Mouse (Mus musculus): ENCODE measurements around the gene 4930556J24Rik.
"Not testable (repeated sequence)": the region's sequence is repeated elsewhere in the genome, so short reads cannot be mapped to it uniquely, and the experiment has no call there.

The 4930556J24Rik gene

DNA sequence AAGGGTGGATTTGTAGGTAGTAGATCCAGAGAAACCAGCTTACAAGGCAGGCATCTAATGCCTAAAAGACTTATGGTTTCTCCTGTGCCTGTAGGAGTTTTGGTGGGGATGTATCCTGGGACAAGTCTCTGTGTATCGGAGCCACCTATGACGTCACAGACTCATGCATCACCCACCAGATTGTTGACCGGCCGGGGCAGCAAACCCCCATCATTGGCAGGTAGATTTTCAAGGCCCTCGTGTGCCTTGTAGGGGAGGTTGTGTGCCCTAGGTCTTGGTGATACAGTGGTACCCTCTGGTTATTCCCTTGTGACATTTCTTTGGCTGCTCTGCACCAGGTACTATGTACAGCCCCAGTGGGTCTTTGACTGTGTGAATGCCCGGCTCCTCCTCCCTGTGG is at the start of gene 4930556J24Rik:
Gene 4930556J24Rik, minus strand, starts transcription at position 101 of the 400 bp plus-strand sequence.
- no peak for DNase-seq (ENCODE audit: low spot score in 2 of 2)

DNA sequence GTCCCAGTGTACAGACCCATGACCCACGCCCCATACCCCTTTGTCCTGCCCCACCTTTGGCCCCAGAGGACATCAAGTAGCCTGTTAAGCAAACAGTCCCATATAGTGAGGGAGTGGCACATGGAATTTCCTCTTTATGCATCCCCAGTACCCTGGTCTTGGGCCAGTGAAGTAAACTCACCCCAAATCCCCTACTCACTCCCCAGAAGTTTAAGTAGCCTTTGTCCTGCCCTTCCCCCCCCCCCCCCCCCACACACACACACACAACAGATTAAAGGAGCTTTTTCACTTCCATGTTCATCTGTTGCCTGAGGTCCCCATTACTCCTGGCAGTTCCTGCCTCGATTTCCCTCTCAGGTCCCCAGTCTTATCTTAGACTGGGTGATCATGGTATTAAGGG is 46.7 kb upstream of the 4930556J24Rik start:
- DNase-seq (ENCODE audit: low spot score in 2 of 2), result no peak

DNA sequence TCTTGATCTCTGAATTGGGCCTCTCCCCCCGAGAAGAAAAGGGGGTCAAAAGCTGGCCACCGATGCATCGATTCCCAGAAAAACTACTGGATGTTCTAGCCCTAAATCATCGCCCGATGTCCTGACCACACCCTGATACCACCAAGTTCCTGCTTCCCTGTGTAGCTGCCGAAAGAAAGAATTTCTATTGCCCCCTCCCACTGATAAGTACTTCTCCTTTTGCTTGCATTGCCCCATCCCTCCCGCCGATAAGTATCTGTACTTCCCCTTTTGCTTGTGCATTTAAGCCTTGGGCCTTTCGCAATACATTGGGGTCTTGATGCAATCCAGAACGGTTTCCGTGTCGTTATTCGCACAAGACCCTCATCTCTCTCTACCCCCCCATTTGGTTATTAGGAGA is 45.5 kb upstream of the 4930556J24Rik start:
- DNase-seq (ENCODE audit: low spot score in 2 of 2), result not testable (repeated sequence)

DNA sequence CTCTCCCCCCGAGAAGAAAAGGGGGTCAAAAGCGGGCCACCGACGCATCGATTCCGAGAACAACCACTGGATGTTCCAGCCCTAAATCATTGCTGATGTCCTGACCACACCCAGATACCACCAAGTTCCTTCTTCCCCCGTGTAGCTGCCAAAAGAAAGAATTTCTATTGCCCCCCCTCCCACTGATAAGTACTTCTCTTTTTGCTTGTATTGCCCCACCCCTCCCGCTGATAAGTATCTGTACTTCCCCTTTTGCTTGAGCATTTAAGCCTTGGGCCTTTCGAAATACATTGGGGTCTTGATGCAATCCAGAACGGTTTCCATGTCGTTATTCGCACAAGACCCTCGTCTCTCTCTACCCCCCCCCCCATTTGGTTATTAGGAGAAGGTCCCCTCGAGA is 39.2 kb upstream of the 4930556J24Rik start:
- DNase-seq (ENCODE audit: low spot score in 2 of 2), result not testable (repeated sequence)

DNA sequence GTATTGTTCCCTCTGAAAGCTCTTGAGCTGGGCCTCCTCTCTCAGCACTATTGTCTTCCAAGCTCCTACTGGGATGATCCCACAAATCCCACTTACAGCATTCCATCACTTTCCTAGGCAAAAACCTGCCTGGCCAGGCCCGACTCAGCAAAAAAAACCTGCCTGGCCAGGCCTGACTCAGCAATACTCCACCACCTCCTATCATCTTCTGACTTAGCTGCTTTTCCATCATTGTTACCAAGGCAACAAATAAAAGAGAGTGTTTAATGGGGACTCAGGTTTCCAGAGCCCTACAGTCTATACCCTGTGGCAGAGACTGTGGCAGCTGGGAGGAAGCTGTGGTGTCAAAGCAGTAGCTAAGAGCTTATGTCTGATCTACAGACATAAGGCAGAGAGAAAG is 36.0 kb upstream of the 4930556J24Rik start:
- DNase-seq (ENCODE audit: low spot score in 2 of 2), result no peak

DNA sequence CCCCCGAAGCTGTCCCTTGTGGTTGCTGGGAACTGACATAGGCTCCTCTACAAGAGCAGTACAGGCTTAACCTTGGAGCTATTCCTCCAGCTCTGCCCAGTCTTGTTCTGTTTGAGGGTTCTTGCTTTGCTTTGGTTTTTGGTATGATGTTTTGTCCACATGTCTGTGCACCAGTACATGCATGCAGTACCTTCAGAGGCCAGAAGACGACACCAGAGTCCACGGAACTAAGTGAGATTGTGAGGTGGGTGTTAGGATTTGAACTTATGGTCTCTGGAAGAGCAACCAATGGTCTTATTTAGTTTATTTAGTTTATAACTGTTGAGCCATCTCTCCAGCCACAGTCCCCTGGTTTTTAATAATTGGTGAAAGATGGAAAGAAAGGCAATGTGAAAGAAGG is 29.9 kb upstream of the 4930556J24Rik start:
- no peak for DNase-seq (ENCODE audit: low spot score in 2 of 2)

DNA sequence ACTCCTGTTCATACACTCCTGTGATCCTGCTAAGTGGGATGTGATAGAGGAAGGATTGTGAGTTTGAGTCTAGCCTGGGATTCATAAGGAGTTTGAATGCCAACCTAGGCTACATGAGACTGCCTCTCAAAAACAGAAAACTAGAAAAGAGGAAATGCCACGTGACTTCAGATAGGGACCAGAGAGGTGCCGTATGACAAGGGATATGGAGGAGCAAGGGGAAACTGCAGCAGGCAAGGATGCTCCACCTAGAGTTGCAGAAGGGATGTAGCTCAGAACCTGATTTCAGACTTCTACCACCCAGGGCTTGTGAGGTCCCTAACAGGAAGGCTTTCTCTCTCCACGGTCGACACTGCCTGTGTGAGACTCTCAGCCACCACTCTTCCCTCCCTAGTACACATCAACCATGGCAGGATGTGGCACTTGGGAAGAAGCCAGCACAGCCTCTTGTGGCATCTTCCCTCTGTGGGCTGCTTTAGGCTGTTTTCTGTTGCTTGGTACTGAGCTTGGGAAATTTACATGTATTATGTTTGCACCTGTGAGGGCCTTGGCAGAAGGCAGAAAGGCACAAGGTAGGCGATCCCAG is 28.7 kb upstream of the 4930556J24Rik start:
- no peak for DNase-seq (ENCODE audit: low spot score in 2 of 2)

DNA sequence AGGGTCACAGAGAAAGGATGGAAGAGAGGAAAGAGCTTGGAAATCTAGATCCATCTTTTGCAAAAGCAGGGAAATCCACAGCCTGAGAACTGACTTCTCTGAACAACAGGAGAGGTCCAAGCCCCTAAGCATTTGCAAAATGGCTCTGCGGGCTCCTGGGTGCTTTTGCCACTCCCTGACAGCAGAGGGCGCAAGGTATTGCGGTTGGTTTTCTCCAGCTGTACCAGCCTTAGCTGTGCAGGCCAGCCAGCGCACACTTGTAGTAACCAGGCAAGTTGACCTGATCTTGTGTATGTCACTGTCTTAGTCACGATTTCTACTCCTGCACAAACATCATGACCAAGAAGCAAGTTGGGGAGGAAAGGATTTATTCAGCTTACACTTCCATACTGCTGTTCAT is 25.0 kb upstream of the 4930556J24Rik start:
- DNase-seq (ENCODE audit: low spot score in 2 of 2), result peak in 1 of 2 experiments; percentile 72

DNA sequence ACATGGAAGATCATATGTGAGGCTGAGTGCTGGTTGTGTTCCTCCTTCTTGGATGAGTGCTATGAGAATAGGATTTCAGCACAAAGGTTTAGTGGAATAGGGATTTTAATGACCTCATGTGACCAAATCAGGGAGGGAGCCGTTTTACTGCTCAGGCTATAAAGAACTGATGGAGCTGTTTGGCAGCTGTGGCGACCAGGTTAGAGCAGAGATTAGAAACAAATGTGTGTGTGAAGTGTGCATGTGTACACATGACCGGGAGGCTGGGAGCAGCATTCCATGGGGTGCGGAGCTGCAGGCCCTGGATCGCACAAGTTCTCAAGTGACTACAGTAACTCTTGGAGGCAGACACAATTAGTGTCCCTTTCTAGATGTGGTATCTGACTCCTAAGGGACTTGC is 23.0 kb upstream of the 4930556J24Rik start:
- DNase-seq (ENCODE audit: low spot score in 2 of 2), result no peak

DNA sequence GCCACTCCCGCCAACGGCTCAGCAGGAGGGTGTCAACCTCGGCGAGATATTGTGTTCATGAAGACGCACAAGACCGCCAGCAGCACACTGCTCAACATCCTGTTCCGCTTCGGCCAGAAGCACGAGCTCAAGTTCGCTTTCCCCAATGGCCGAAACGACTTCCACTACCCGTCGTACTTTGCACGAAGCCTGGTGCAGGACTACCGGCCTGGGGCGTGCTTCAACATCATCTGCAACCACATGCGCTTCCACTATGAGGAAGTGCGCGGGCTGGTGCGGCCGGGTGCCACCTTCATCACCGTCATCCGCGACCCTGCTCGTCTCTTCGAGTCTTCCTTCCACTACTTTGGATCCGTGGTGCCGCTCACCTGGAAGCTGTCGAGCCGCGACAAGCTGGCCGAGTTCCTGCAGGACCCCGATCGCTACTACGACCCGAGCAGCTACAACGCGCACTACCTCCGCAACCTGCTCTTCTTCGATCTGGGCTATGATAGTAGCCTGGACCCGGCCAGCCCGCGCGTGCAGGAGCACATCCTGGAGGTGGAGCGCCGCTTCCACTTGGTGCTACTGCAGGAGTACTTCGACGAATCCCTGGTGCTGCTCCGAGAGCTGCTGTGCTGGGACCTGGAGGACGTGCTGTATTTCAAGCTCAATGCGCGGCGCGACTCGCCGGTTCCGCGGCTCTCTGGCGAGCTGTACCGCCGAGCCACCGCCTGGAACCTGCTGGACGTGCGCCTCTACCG is 21.6 kb upstream of the 4930556J24Rik start:
- no peak for DNase-seq (ENCODE audit: low spot score in 2 of 2)

DNA sequence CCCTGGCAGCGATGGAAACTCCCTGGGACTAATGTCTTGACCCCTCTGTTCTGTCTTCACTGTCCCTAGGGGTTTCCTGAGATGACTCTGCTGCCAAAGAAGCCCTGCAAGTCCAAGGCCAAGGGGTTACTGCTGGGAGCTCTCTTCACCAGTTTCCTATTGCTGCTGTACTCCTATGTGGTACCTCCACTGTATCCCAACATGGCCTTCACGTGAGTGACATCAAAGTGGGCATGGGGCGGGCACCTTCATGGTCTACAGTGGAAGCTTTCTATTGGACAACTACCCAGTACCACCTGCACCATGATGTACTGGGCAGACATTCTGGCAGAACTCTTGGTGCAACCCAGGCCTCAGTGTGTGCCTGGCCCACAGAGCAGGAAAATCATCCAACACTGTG is 20.3 kb upstream of the 4930556J24Rik start:
- DNase-seq (ENCODE audit: low spot score in 2 of 2), result no peak

DNA sequence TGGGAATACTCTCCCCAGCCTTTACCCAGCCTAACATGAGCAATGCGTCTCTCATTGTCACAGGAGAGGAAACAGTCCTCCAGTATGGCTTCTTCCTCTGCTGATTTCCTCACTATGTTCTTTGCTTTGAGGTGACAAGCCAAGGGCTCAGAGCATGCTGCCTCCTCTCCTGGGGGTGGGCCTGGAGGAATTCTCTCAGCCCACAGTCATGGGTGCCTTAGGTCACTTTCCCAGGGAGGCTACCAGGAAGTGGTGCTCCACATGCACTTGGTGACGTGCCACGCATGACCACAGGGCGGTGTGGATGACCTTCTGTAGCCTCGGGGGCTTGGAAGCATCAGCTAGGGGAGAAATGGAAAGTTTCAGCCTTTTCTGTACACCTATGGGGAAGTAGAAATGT is 18.9 kb upstream of the 4930556J24Rik start:
- DNase-seq (ENCODE audit: low spot score in 2 of 2), result no peak

DNA sequence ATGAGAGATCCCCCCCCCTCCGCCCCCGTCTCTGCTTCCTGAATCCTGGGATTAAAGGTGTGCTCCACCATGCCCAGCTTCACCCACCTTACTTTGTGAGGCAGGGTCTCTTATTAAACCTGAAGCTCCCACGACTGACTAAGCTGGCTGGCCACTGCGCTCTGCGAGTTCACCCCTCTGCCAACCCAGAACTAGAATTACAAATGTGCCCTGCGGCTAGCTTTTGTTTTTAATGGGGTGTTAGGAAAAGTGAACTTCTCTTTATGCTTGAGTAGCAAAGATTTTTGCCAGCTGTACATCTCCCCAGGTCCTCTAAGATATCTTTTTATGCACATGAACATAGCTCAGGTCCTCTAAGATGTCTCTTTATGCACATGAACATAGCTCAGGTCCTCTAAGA is 17.3 kb upstream of the 4930556J24Rik start:
- no peak for DNase-seq (ENCODE audit: low spot score in 2 of 2)

DNA sequence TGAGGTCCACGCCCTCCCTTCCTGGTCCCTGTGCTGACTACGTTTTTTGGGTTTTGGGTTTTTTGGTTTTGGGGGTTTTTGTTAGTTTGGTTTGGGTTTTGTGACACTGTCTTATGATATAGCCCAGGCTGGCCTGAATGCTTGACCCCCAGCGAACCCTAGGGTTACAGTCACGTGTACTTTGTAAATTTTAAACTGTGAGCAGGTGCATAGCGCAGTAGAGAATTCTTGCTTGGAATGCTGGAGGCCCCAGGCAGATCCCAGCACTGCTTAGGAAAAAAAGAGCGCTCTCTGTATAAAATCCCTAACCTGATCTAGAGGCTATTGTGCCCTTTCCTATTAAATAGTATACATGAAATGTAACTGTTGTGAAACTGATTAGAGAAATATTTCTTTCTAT is 16.6 kb upstream of the 4930556J24Rik start:
- DNase-seq (ENCODE audit: low spot score in 2 of 2), result no peak

DNA sequence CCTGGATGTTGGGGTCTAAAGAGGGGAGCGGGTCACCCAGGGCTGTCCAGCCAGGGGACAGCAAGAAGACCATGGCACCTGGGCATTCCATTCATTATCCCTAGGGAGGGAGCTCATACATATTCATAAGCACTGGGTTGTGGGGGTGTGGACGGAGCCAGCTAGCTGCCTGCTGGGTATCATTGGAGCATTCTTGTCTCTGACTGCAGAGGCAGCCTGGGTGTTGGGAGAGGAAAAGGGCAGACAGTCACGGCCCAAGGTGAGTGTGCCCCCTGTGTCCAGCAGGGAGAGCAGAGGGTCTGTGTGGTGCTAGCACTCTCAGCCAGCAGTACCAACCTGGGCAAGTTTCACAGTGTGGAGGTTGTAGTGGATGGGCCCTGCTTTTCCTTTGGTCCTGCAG is 13.2 kb upstream of the 4930556J24Rik start:
- no peak for DNase-seq (ENCODE audit: low spot score in 2 of 2)

DNA sequence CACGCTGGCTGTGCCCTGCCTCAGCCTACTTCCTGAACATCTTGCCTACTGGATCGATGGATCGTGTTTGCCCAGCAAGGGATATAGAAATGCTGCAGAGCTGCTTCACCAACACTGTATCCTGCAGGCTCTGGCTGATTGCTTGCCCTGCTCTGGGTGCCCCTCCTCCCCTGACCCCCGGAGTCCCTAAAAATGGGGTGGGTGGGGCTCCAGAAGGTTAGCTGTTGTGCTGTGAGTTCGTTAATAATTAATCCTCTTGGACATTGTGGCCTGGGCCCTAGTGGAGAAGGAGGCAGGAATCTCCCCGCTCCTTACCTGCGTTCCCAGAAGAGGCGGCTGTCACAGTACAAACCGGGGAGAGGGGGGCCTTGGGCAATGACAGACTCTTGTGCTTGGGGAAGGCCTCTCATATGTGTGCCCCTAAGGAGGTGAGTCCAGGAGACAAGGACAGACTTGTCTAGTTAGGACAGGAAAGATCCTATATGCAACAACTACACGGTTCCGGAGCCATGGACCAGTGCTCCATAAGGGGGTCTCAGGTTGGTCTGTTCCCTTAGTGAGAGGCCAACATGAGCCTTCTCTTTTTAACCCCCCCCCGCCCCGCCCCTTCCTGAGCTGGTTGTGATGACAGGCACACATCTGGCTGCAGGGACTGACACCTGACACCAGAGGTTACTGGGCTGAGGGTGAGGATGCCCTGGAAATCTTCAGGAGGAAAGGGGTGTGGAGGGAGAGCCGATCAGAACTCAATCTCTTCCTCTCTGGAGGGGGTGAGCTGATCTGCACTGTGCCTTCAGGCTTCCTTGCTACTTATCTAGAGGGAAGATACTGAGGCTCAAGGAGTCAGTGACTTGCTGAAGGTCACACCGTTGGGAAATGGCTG is 7.5 kb upstream of the 4930556J24Rik start:
- peak in 1 of 2 experiments; percentile 12 for DNase-seq (ENCODE audit: low spot score in 2 of 2)

DNA sequence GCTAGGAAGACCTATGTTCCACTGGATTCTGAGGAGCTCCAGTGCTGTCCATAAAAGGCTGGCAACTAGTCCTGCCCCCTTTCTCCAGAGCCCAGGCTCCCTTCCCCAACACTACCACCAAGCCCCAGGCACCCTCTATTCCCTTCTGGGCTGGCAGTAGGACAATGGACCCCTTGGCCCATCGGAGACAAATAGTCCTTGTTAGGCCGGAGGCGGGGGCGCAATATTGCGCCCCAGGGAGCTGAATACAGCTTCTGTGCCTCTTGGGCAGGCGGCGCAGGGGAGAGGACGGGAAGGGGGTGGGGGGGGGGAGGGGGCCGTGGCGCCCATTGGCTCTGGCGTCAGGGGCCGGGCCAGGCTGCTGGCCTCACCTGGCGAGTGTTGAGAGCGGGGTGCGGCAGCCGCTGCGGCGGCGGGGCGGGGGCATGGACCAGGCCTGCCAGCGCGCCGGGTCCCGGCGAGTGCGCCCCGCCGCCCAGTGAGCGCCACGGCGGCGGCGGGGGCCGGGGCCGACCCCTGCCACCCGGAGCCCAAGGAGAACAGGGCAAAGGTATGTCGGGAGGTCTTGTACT is 6.8 kb upstream of the 4930556J24Rik start, which contains the start of gene Gal3st1:
Gene Gal3st1, plus strand, starts transcription at position 346 of the 572 bp plus-strand sequence.
- DNase-seq (ENCODE audit: low spot score in 2 of 2), result peak in 1 of 2 experiments; percentile 22

DNA sequence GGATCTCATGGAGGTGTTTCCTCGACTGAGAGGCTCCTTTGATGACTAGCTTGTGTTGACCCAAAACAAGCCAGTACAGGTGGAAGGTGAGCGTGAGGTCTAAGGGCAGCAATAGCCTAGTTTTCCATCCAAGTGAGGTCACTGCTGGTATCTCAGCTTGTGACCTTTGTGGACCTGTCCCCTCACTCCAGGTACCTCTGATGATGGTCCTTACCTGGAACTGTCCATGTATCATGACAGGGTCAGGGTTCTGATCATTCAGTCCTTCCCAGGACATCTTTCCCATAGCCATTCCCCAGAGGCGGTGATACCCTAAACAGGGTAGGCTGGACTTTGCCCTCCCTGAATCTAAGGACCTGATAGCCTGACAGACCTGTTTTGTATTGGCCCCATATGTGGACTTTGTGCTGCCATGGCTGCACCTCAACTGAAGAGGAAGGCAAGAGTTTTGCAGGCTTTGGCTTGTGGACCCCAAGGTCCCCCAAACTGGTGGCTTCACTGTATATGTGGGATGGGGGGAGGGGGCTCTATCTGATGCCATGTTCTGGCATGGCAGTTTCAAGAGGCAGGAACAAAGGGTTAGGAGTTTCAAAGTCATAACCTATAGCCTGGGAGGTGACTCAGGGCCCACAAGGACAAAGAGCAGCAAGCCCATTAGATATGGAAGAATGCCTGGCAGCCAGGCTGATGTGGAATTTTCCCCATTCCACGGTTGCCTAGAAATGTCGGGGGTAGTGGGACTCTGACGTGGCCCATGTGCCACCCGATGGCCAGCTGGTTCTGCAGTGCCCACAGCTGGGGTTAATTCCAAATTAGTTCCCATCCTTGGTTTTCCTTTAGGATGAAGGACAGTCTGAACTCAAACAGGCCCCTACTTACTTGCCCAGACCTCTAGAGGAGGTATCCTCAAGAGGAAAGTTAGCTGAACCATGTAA is 6.0 kb upstream of the 4930556J24Rik start:
- DNase-seq (ENCODE audit: low spot score in 2 of 2), result no peak

DNA sequence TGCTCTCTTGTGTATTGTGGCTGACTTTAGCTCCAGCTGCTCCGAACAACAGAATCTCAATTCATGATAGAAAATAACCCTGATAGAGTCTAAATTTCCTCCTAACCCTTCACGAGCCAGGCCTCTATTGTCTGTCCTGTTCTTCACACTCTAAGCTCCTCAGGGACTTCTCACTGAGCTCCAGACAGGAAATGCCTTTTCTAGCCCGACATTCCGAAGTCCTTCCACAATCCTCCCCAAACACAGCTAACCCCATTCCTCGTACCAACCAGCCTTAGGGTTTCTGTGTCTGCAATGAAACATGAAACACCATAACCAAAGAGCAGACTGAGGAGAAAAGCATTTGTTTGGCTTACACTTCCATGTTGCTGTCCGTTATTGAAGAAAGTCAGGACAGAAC is 5.0 kb upstream of the 4930556J24Rik start:
- DNase-seq (ENCODE audit: low spot score in 2 of 2), result no peak

DNA sequence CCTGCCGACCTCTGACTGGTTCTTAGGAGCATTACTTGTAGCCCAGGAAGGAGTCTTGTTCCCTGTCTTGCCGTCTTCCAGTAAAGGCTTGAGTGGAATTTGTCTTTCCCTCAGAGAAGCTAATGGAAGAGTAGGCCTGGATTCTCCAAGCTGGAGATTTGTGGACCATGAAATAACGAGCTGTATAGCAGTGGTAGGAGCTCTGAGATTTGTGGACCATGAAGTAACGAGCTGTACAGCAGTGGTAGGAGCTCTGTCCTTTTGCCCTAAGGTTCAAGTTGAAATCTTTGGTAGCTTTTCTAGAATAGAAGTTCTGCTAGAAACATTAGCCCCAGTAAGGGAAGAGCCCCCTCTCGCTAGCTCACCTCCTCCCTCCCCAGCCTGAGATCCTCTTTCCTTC is 1.8 kb upstream of the 4930556J24Rik start:
- DNase-seq (ENCODE audit: low spot score in 2 of 2), result no peak

DNA sequence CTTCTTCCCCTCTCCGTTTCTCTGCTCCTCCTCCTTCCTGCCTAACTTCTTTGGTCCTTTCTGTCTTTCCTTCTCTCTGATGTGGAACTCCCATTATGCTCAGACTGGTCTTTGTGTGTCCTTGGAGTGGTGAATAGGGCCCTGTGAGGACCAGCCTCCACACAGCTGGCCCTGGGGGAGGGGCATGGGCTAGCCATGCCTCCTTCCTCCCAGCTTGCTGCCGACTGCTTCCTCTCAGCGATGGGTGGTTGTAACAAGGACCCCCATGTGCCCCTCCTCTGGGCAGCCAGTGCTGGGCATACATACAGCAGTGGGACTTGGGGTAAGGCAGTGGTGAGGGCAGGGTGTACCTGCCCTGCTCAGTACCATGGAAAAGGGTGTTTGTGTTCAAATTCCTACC is 2.3 kb downstream of the 4930556J24Rik start:
- peak in 1 of 2 experiments; percentile 50 for DNase-seq (ENCODE audit: low spot score in 2 of 2)
